Mouse (Mus musculus) heart, embryonic 15.5 days (tissue): ENCODE results near the gene Ube2a. TPM values are rescaled to one million over a fixed set of nuclear protein-coding genes. Genes with fewer than 3 reads are reported as not detected.
"Not testable (repeated sequence)": the region's sequence is repeated elsewhere in the genome, so short reads cannot be mapped to it uniquely, and the experiment has no call there.

Experiments
- ATAC-seq: fragments of 200-750 bp; cut with Nextera tagmentation; replicated peaks from 2 replicates; pipeline ENCODE4 v1.8.0; 2017; ENCODE audit warnings: low read depth, moderate TSS enrichment; ENCODE audit not compliant: insufficient number of reproducible peaks, insufficient read depth, low FRiP score
- H3K27ac ChIP-seq: fragments of 300-500 bp; sonication (generic); 2 replicates; pipeline ENCODE4 v1.5.1; 2015; ENCODE audit warnings: mild to moderate bottlenecking, inconsistent platforms
- H3K27me3 ChIP-seq: fragments of 300-500 bp; sonication (generic); 2 replicates; pipeline ENCODE4 v1.6.1; 2015; ENCODE audit warnings: inconsistent platforms
- H3K36me3 ChIP-seq: fragments of 300-500 bp; sonication (generic); 2 replicates; pipeline ENCODE4 v1.6.1; 2015; ENCODE audit warnings: mild to moderate bottlenecking, inconsistent platforms
- H3K4me1 ChIP-seq: fragments of 300-500 bp; sonication (generic); replicated peaks from 2 replicates; pipeline ENCODE4 v1.6.1; 2015; ENCODE audit warnings: inconsistent platforms
- H3K4me2 ChIP-seq: fragments of 300-500 bp; sonication (generic); 2 replicates; pipeline ENCODE4 v1.6.1; 2015; ENCODE audit warnings: inconsistent platforms, mild to moderate bottlenecking, moderate library complexity
- H3K4me3 ChIP-seq: fragments of 300-500 bp; sonication (generic); 2 replicates; pipeline ENCODE4 v1.5.1; 2015; ENCODE audit warnings: mild to moderate bottlenecking, inconsistent platforms
- H3K9ac ChIP-seq: fragments of 300-500 bp; sonication (generic); 2 replicates; pipeline ENCODE4 v1.6.1; 2015; ENCODE audit warnings: mild to moderate bottlenecking, inconsistent platforms
- H3K9me3 ChIP-seq: fragments of 300-500 bp; sonication (generic); replicated peaks from 2 replicates; pipeline ENCODE4 v1.6.1; 2016; ENCODE audit warnings: inconsistent platforms
- WGBS: fragments of 180-500 bp; shearing (Covaris S2); methylation state at CpG from one replicate; pipeline ENCODE4 v1.1.7; 2015; ENCODE audit warnings: mixed read lengths; 5-methylcytosine and 5-hydroxymethylcytosine counted together
- polyA plus RNA-seq: library from polyadenylated mRNA; unstranded; fragments of >200 nt; fragmentation: Nextera tagmentation; extraction: Ambion mirVana; gene quantifications from 2 replicates; pipeline ENCODE4 v1.2.1, GENCODE M21; 2015

Ube2a gene
- polyA plus RNA-seq, 1 experiment from 2014 or later, result 130 TPM

- no peak overlapping the region for H3K4me2 ChIP-seq
- no peaks in the 10 kb centered on the region for H3K36me3 ChIP-seq
- no peaks in the 10 kb centered on the region for H3K9me3 ChIP-seq
- no peaks in the 10 kb centered on the region for H3K4me1 ChIP-seq
- no peak overlapping the region for H3K27ac ChIP-seq
- H3K27me3 ChIP-seq, result no peaks in the 10 kb centered on the region
- WGBS, result 73% methylated on average over 1 of the region's 1 CpGs
- no peak for ATAC-seq
- no peak overlapping the region for H3K9ac ChIP-seq
- H3K4me3 ChIP-seq, result no peak overlapping the region
Observed at GRCm38 (mm10) chrX:36847152-36847551, 26.5 kb upstream of the Ube2a start.

- 85% methylated on average over 8 of the region's 8 CpGs for WGBS
- H3K27ac ChIP-seq, result no peak overlapping the region
- no peaks in the 10 kb centered on the region for H3K4me1 ChIP-seq
- peaks cover 5% of the 10 kb centered on the region; the same call in 1 of the 2 replicates for H3K36me3 ChIP-seq
- no peak overlapping the region for H3K4me2 ChIP-seq
- no peak overlapping the region for H3K9ac ChIP-seq
- no peaks in the 10 kb centered on the region for H3K27me3 ChIP-seq
- H3K4me3 ChIP-seq, result no peak overlapping the region
- no peaks in the 10 kb centered on the region for H3K9me3 ChIP-seq
- ATAC-seq, result no peak
Observed at GRCm38 (mm10) chrX:36852631-36853030, 21.1 kb upstream of the Ube2a start.

- WGBS, result 6% methylated on average over 43 of the region's 44 CpGs
- Histone ChIP-seq H3K4me1 (no peaks in the 10 kb centered on the region; the same call in 1 of the 2 replicates), H3K9me3 (no peaks in the 10 kb centered on the region), H3K27ac (peak overlapping the region; percentile 73), H3K4me2 (peak overlapping the region; percentile 56), H3K27me3 (no peaks in the 10 kb centered on the region), H3K4me3 (peak overlapping the region; percentile 54), H3K9ac (peak overlapping the region; percentile 50), H3K36me3 (no peaks in the 10 kb centered on the region)
- ATAC-seq, result peak; percentile 73
Observed at GRCm38 (mm10) chrX:36863766-36864608, 9.7 kb upstream of the Ube2a start.

- H3K27ac ChIP-seq, result peak overlapping the region; percentile 73
- no peaks in the 10 kb centered on the region for H3K36me3 ChIP-seq
- ATAC-seq, result no peak
- no peaks in the 10 kb centered on the region; the same call in 1 of the 2 replicates for H3K4me1 ChIP-seq
- H3K9me3 ChIP-seq, result no peaks in the 10 kb centered on the region
- peak overlapping the region; percentile 38; the same call in 1 of the 2 replicates for H3K4me2 ChIP-seq
- 46% methylated on average over 8 of the region's 8 CpGs for WGBS
- H3K9ac ChIP-seq, result no peak overlapping the region
- H3K4me3 ChIP-seq, result peak overlapping the region; percentile 54
- no peaks in the 10 kb centered on the region for H3K27me3 ChIP-seq
Observed at GRCm38 (mm10) chrX:36864609-36865328, 8.9 kb upstream of the Ube2a start.

GRCm38 (mm10) chrX:36870372-36870771, 3.3 kb upstream of the Ube2a start:
- no peak overlapping the region for H3K27ac ChIP-seq
- 0 out of 2 replicates have a peak, but pooled peaks cover under 1% of the 10 kb centered on the region for H3K4me1 ChIP-seq
- no peak for ATAC-seq
- H3K36me3 ChIP-seq, result no peaks in the 10 kb centered on the region
- H3K27me3 ChIP-seq, result no peaks in the 10 kb centered on the region
- H3K9ac ChIP-seq, result no peak overlapping the region
- no peak overlapping the region for H3K4me3 ChIP-seq
- no peaks in the 10 kb centered on the region for H3K9me3 ChIP-seq
- no peak overlapping the region for H3K4me2 ChIP-seq
- WGBS, result 58% methylated on average over 3 of the region's 3 CpGs

GRCm38 (mm10) chrX:36874178-36874696, 537 bp downstream of the Ube2a start:
- Histone ChIP-seq H3K9me3 (no peaks in the 10 kb centered on the region), H3K4me1 (0 out of 2 replicates have a peak, but pooled peaks cover 3% of the 10 kb centered on the region), H3K4me2 (peak overlapping the region; percentile 63), H3K4me3 (peak overlapping the region; percentile 67), H3K27me3 (no peaks in the 10 kb centered on the region), H3K27ac (peak overlapping the region; percentile 75), H3K36me3 (no peaks in the 10 kb centered on the region), H3K9ac (peak overlapping the region; percentile 71)
- 19% methylated on average over 45 of the region's 57 CpGs for WGBS
- ATAC-seq, result peak; percentile 95

- Histone ChIP-seq H3K4me2 (peak overlapping the region; percentile 63), H3K4me3 (peak overlapping the region; percentile 67), H3K9ac (peak overlapping the region; percentile 71), H3K4me1 (0 out of 2 replicates have a peak, but pooled peaks cover 3% of the 10 kb centered on the region), H3K9me3 (no peaks in the 10 kb centered on the region), H3K27ac (peak overlapping the region; percentile 75), H3K27me3 (no peaks in the 10 kb centered on the region), H3K36me3 (no peaks in the 10 kb centered on the region)
- peak; percentile 28; the same call in 1 of the 2 replicates for ATAC-seq
- 7% methylated on average over 33 of the region's 36 CpGs for WGBS
Observed at GRCm38 (mm10) chrX:36874704-36875128, 1.0 kb downstream of the Ube2a start.

GRCm38 (mm10) chrX:36884719-36885118, 11.0 kb downstream of the Ube2a start:
- H3K9ac ChIP-seq, result no peak overlapping the region
- peaks cover 9% of the 10 kb centered on the region for H3K36me3 ChIP-seq
- no peak overlapping the region for H3K27ac ChIP-seq
- no peaks in the 10 kb centered on the region for H3K4me1 ChIP-seq
- ATAC-seq, result no peak
- H3K4me3 ChIP-seq, result no peak overlapping the region
- H3K27me3 ChIP-seq, result no peaks in the 10 kb centered on the region
- H3K9me3 ChIP-seq, result no peaks in the 10 kb centered on the region
- H3K4me2 ChIP-seq, result no peak overlapping the region
- WGBS, result 89% methylated on average over 1 of the region's 1 CpGs

GRCm38 (mm10) chrX:36898931-36899330, 25.2 kb downstream of the Ube2a start:
- not testable (repeated sequence) for H3K36me3 ChIP-seq, ATAC-seq

GRCm38 (mm10) chrX:36901655-36902054, 28.0 kb downstream of the Ube2a start:
- Histone ChIP-seq H3K9ac (no peak overlapping the region), H3K27ac (no peak overlapping the region), H3K27me3 (no peaks in the 10 kb centered on the region), H3K9me3 (no peaks in the 10 kb centered on the region), H3K4me1 (no peaks in the 10 kb centered on the region), H3K36me3 (no peaks in the 10 kb centered on the region), H3K4me3 (peak overlapping the region; percentile 62), H3K4me2 (peak overlapping the region; percentile 78)
- 44% methylated on average over 3 of the region's 3 CpGs for WGBS
- ATAC-seq, result no peak

More at GRCm38 (mm10) chrX:36898931-36899330, 25.2 kb downstream of the Ube2a start:
- not testable (repeated sequence) for H3K27ac ChIP-seq, H3K4me3 ChIP-seq, H3K9me3 ChIP-seq, H3K9ac ChIP-seq, H3K4me2 ChIP-seq, H3K27me3 ChIP-seq, H3K4me1 ChIP-seq
- 39% methylated on average over 1 of the region's 1 CpGs for WGBS
